Mouse (Mus musculus) right cerebral cortex, adult 18-20 months (tissue): Measurements from ENCODE around the gene Sertad1.

Experiments used
- DNase-seq: peaks from one replicate; pipeline ENCODE4 v3.0.0; 2022; ENCODE audit warnings: mixed read lengths

Sertad1 gene

DNA sequence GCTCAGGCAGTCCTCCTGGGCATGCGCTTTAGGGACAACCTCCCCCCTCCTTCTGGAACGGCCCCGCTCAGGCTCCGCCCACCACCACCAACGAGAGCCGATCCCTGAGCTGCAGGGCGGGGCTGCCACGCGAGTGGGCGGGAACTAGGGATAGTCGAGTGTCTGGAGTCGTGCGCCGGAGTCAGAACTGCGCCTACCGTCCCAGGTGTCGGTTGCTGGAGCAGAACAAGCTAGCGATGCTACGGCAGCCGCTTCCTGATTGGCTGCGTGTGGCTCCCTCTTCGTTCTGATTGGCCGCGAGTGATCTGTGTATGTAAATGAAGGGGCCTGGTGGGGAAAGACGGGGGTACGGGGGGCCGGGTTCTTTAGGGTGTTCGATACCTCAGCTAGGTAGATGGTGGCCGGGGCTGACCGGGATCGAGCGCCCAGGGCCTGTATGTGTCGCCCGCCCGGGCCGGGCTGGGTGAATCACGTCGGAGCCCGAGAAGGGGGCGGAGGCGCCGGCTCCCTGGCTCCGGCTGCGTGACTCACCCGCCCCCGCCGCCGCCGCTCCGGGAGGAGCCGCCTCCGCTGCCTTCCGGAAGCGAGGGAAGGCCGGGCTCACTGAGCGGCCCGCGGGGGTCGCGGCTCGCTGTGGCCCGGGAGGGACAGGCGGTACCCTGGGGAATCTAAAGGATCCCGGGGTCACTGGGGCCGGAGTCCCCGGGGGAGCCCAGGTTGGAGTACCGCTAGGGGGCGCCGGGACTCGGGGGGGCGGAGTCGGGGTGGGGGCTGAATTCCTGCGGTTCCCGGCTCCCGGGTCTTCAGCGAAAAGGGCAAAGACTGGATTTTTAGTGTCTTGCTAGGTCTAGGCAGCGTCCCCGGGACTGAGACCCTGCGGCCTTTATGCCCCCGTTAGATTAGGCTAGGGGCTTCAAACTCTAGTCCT lies at the start of gene Sertad1:
Gene Sertad1, plus strand, starts transcription at position 141 of the 928 bp plus-strand sequence.
- DNase-seq = peak; percentile 100

DNA sequence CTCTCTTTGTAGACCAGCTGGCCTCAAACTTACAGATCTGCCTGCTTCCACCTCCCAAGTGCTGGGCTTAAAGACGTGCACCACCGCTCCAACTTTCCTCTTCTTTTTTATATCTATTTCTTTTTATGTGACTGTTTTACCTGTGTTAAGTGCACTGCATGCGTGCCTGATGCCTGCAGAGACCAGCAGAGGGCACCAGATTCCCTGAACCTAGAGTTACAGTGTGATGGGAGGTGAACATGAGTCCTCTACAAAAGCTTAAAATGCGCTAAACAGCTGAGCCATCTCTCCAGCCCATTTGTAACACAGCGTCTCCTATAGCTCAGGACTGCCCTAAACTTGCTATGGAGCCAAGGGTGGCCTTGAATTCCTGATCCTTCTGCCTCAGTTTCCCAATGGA lies 49.2 kb upstream of the Sertad1 start:
- no peak for DNase-seq

DNA sequence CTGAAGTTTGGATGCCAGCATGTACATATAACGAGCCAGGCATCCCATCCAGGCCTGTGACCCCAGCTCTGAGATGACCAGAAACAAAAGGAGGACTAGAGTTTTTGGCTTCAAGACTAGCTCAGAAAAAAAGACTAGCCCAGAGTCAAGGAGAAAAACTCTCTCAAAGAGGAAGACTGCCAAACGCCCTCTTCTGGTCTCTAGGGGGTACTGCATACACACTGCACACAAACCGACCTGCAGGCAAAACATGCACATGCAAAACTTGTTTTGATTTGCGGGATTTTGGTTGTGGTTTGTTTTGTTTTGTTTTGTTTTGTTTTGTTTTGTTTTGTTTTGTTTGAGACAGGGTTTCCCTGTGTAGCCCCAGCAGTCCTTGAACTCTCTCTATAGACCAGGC lies 46.7 kb upstream of the Sertad1 start:
- no peak for DNase-seq

DNA sequence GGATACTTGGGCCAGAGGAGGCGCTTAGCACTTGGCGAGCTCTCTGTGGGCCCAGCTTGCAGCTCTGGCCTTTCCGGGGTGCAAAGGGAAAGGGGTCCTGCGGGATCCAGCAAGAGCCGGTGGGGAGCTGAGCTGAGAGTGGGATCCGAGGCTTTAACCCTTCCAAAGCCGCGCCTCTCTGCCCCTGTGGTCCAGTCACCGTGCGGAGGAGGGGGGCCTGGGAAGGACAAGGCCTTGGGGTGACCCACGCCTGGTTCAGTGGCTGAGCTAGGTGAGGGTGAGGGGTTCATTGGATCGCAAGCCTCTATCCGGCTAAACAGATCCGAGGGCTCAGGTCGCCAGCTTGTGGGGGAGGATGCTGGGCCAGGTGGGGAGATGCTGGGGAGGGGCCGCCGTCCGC lies 40.7 kb upstream of the Sertad1 start:
- DNase-seq = no peak

GRCm38 (mm10) chr7:27446521-27447418 lies 39.9 kb upstream of the Sertad1 start:
- peak; percentile 78 for DNase-seq

DNA sequence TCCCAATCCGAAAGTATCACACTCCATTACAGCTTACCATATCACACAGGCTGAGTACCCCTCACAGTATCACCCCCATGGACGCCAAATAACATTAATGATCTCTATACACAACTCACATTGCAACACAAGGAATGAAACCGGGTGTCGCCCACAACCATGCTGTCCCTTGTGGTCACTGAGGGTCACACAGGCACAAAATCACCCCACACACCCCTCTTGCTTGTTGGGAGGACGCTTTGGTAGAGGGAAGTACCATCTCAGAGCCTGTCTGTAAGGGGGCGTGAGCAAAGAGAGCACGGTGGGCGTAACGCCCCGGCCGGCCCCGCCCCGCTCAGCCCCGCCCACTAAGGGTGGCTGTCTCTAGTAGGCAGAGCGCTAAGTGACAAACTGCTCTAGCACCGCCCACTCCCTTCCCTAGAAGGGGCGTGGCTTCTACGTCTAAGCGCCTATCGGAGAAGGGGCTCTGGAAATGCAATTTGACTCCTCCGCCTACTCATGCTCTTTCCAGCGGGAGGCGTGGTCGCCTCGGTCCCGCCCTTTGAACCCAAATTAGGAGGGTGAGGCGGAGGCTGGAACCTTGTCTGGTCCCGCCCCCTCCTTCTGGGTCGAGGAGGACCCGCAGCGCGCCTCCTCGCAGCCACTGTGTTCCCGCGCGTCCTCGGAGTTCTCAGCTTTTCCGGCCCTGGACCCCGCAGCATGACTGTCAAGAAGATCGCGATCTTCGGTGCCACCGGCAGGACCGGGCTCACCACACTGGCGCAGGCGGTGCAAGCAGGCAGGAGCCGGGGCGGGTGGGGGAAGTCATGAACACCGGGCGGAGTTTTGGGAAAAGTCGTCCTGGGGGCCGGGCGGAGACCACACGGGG lies 39.1 kb upstream of the Sertad1 start, which contains the start of the genes Sptbn4 and Blvrb:
Gene Sptbn4, minus strand, starts transcription at position 268 of the 868 bp plus-strand sequence.
Gene Blvrb, plus strand, starts transcription at position 560 of the 868 bp plus-strand sequence.
- DNase-seq = peak; percentile 99

- DNase-seq = peak; percentile 15
These were observed 38.1 kb upstream of the Sertad1 start for GRCm38 (mm10) chr7:27448421-27449206.

- DNase-seq = peak; percentile 52
These were observed 37.4 kb upstream of the Sertad1 start for GRCm38 (mm10) chr7:27449256-27449862.

DNA sequence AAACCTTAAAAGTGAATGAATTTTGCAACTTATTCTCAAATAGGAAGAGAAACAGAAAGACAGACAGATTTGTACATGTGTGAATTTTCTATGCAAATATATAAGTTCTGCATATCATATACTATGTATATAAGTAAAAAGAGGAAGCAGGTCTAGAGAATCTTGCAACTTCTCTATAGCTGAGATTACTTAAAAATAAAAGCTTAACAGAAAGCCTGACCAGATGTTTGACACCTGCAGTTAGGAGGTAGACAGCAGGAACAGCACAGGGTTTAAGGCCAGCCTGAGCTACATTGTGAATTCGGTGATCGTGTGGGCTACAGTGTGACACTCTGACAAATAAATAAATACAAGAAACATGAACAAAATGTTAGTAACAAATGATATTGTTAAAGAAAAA lies 35.4 kb upstream of the Sertad1 start:
- DNase-seq = no peak

GRCm38 (mm10) chr7:27452206-27452770 lies 34.4 kb upstream of the Sertad1 start:
- DNase-seq = no peak

DNA sequence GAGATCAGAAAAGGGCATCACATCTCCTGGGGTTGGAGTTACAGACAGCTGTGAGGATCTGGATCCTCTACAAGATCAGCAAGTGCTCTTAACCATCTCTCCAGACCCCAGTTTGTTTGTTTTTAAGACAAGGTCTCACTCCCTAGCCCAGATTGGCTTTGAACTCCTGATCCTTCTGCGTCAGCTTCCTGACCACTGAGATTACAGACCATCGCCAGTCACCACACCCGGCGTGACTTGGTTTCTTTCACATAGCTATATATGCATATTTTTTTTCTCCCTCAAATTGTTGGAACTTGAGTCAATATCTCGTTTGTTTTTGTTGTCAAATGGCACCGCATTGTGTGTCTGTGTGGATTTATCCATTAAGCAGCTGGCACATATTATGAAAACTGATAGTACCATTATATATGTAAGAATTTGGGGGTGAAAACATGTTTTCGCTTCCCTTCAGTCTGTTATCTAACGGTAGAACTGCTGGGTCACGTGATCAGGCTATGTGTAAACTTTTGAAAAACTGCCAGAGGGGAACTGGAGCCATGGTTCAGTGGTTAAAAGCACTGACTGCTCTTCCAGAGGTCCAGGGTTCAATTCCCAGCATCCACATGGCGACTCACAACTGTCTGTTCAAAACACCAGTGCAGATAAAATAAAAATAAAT lies 32.1 kb upstream of the Sertad1 start:
- DNase-seq = no peak

GRCm38 (mm10) chr7:27455273-27455672 lies 31.4 kb upstream of the Sertad1 start:
- DNase-seq = no peak

- DNase-seq = no peak
These were observed 28.1 kb upstream of the Sertad1 start for GRCm38 (mm10) chr7:27458614-27459013.

GRCm38 (mm10) chr7:27459640-27460039 lies 27.1 kb upstream of the Sertad1 start:
- DNase-seq = no peak

GRCm38 (mm10) chr7:27460477-27460876 lies 26.2 kb upstream of the Sertad1 start:
- no peak for DNase-seq

GRCm38 (mm10) chr7:27467648-27468047 lies 19.1 kb upstream of the Sertad1 start:
- no peak for DNase-seq

DNA sequence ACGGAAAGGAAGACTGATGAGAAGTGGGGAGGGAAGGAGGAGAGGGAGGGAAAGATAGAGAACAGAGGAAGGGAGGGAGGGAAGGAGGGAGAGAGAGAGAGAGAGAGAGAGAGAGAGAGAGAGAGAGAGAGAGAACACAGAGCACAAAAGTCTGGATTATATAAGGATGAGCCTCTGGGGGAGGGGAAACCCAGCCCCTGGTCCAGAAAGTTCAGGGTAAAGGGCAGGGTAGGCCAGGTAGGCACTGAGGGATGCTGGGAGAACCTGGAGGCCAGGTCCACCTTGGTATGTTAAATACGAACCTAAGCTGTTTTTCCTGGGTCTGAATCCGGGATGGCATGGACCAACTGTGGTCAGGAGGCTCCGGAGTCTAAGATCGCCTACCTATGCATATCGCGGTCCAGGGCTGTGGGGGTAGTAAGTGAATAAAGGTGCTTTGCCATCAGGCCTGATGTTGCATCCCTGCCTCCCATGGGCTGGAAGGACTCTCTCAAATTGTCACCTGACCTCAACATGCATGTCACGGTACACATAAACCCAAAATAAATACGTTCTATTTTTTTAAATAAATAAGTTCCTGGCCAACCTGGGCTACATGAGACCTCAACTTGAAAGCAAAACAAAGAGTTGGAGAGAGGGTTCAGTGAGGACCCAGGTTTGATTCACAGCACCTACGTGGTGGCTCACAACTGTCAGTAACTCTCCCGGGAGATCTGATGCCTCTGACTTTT lies 15.2 kb upstream of the Sertad1 start:
- DNase-seq = no peak

DNA sequence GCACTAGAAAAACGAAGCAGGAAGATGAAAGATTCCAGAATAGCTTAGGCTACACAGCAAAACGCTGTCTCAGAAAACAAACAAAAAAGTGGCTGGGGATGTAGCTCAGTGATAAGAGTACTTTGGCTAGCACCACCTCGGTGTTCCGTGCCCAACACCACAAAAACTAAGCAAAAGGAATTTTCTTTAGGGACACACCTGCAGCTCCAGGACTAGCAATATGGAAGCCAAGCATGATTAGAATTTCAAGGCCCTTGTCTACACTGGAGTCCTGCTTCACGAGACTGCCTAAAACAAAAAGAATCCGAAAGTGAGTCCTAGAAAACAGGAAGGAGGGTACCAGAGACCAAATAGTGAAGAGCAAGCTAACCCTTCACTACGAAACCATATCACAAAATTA lies 14.1 kb upstream of the Sertad1 start:
- DNase-seq = no peak

DNA sequence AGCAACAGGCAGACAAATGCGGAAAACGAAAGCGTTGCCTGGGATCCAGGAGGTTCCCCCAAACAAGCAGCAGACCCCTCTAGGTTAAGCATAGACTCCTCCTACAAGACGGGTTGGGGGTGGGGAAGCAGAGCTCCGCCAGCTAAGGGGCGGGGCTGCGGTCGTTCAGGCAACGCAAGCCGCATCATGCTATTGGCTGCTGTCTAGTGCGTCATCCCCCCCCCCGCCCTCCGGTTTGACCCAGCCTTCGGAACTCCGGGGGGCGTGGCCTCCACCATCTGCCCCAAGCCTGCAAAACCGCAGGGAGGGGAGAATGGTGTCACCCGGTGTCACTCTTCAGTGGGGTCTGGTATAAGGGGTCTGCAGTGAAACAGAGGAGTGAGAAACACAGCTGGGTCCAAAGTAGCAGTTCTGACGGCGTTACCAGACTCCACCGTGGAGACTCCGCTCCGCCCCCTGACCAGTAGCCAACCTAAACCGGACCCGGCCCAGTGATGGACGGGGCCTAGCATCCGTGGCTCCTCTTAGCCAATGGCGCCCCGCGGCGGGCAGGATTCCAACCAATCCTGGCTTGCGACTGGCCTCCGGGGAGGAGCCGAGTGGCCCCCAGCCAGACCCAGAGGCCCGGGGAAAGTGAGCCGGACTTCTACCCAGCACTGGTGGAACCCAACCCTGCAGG lies 13.4 kb upstream of the Sertad1 start, which contains the start of gene Sertad3:
Gene Sertad3, plus strand, starts transcription at position 613 of the 679 bp plus-strand sequence.
- peak; percentile 98 for DNase-seq
